Mouse (Mus musculus) lung, postnatal 0 days (tissue): ENCODE measurements around the gene Mrpl44.

Source experiments
- CTCF ChIP-seq: IDR thresholded peaks from 2 replicates; pipeline ENCODE4 v1.5.1; 2016; ENCODE audit warnings: antibody characterized with exemption, mild to moderate bottlenecking
- EP300 ChIP-seq: IDR thresholded peaks from 2 replicates; pipeline ENCODE4 v1.6.1; 2016; ENCODE audit warnings: antibody characterized with exemption, mild to moderate bottlenecking, control low read depth

DNA sequence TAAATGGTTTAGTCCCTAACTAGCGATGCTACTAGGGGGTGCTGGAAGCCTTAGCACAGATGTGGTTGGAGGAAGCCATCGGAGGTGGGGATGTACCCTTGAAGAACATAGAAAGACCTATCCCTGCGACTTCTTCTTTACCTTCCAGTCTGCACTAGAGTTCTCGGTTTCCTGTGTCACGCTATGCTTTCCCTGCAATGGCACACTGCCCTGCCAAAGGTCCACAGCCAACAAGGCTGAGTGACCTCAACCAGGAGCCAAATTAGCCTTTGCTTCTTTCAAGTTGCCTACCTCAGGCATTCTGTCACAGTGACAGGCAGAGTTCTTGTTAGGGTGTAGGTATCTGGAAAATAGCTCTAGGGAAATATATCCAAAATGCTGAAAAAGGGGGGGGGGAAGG lies 19.4 kb upstream of the Mrpl44 start:
- TF ChIP-seq CTCF (no peak), EP300 (no peak)
